Mouse (Mus musculus) kidney, adult 2 months (tissue): ENCODE data around the gene Plac8.

Experiments
- CTCF ChIP-seq: fragments of 200-500 bp; conservative IDR thresholded peaks from 2 replicates; pipeline ENCODE4 v1.5.1; 2011; ENCODE audit warnings: low read depth, mild to moderate bottlenecking, control low read depth, low read length, moderate library complexity, mixed read lengths; ENCODE audit not compliant: insufficient read depth, insufficient read length
- POLR2A ChIP-seq: fragments of 200-500 bp; IDR thresholded peaks from one replicate; pipeline ENCODE4 v1.6.1; 2011; ENCODE audit warnings: low read depth, low read length, control low read depth

- TF ChIP-seq POLR2A: no peak
- no peak for TF ChIP-seq CTCF
Measured at GRCm38 (mm10) chr5:100604061-100604460, 32.0 kb upstream of the Plac8 start.
